Mouse (Mus musculus) kidney, embryonic 16.5 days (tissue): ENCODE measurements around the gene Nip7. TPM values are rescaled to one million over a fixed set of nuclear protein-coding genes. Genes with fewer than 3 reads are reported as not detected.

ENCODE experiments used
- ATAC-seq: fragments of 200-750 bp; cut with Nextera tagmentation; 2 replicates; pipeline ENCODE4 v1.8.0; 2017; ENCODE audit warnings: moderate TSS enrichment; ENCODE audit not compliant: low FRiP score, low TSS enrichment
- H3K27ac ChIP-seq: fragments of 300-500 bp; sonication (generic); 2 replicates; pipeline ENCODE4 v1.5.1; 2014; ENCODE audit warnings: low read length
- H3K27me3 ChIP-seq: fragments of 300-500 bp; sonication (generic); 2 replicates; pipeline ENCODE4 v1.6.1; 2014; ENCODE audit warnings: low read length, control low read depth, mixed read lengths; ENCODE audit not compliant: insufficient read depth
- H3K36me3 ChIP-seq: fragments of 300-500 bp; sonication (generic); 2 replicates; pipeline ENCODE4 v1.6.1; 2014; ENCODE audit warnings: low read length, control low read depth, mixed read lengths; ENCODE audit not compliant: insufficient read depth
- H3K4me1 ChIP-seq: fragments of 300-500 bp; sonication (generic); 2 replicates; pipeline ENCODE4 v1.6.1; 2014; ENCODE audit warnings: low read length, control low read depth, mixed read lengths; ENCODE audit not compliant: insufficient read depth
- H3K4me2 ChIP-seq: fragments of 300-500 bp; sonication (generic); replicated peaks from 2 replicates; pipeline ENCODE4 v1.6.1; 2014; ENCODE audit warnings: low read depth, low read length
- H3K4me3 ChIP-seq: fragments of 300-500 bp; sonication (generic); 2 replicates; pipeline ENCODE4 v1.5.1; 2014; ENCODE audit warnings: mild to moderate bottlenecking, low read length
- H3K9ac ChIP-seq: fragments of 300-500 bp; sonication (generic); replicated peaks from 2 replicates; pipeline ENCODE4 v1.6.1; 2014; ENCODE audit warnings: low read length
- H3K9me3 ChIP-seq: fragments of 300-500 bp; sonication (generic); 2 replicates; pipeline ENCODE4 v1.6.1; 2016; ENCODE audit warnings: low read length, control low read depth
- WGBS: fragments of 180-500 bp; shearing (Covaris S2); extraction: QIAGEN DNeasy Blood & Tissue Kit; methylation state at CpG from one replicate; pipeline ENCODE4 v1.1.7; 2014; 5-methylcytosine and 5-hydroxymethylcytosine counted together
- polyA plus RNA-seq: library from polyadenylated mRNA; unstranded; fragments of >200 nt; fragmentation: Nextera tagmentation; extraction: Ambion mirVana; gene quantifications from 2 replicates; pipeline ENCODE4 v1.2.1, GENCODE M21; 2015

Nip7 gene
- 82.5 and 87.3 TPM in 2 replicates for polyA plus RNA-seq

DNA sequence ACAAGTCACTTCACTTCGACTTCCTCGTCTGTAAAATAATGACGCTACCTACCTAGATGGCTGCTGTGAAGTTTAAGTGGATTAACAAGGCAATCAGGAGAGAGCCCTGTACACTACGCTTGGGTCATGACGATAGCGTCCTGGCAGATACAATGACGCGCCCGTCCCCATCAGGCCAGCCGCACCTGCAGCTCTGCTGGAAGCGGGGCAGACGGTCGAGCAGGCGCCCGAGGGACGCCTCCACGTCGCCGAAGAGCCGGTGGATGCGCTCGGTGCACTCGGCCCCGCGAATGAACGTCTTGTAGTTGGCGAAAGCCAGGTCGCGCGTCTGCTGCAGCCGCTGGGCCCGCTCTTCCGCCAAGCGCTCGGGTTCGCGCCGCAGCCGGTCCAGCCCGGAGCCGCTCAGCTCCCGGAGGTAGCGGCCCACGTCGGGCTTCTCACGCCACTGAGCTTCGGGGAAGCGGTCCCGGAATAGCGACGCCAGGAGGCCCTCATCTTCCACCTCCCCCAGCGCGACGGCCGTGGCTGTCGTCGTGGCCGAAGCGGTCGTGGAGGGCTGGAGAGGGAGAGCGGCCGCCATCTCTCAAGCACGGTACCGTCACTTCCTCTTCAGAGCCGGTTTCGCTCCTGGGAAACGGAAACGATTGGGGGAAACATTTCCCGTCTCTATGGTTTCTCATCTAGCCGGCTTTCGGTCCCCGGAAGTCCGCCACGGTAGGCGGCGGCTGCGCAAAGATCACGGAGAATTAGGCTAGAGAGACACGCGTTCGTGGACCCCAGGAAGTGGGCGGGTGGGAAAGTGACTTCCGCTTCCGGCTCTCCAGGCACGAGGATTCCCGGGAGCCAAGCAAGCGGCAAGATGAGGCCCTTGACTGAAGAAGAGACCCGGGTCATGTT lies at the start of gene Nip7, which contains the start of gene Cog8:
Gene Nip7, plus strand, starts transcription at position 802 of the 897 bp plus-strand sequence.
Gene Cog8, minus strand, starts transcription at position 614 of the 897 bp plus-strand sequence.
- Histone ChIP-seq H3K9ac (peak within 1 kb of the TSS; percentile 93), H3K9me3 (peaks cover 3% of the 10 kb centered on the region; the same call in 1 of the 2 replicates), H3K4me1 (peaks cover 23% of the 10 kb centered on the region), H3K36me3 (peaks cover 54% of the 10 kb centered on the region), H3K4me3 (peak within 1 kb of the TSS; percentile 99), H3K4me2 (peak within 1 kb of the TSS; percentile 90), H3K27me3 (no peaks in the 10 kb centered on the region), H3K27ac (peak within 1 kb of the TSS; percentile 80)
- ATAC-seq, result peak; percentile 93
- under 1% methylated on average over 88 of the region's 88 CpGs for WGBS

GRCm38 (mm10) chr8:107007795-107008194 lies 48.9 kb upstream of the Nip7 start:
- Histone ChIP-seq H3K4me1 (no peaks in the 10 kb centered on the region), H3K36me3 (peaks cover 9% of the 10 kb centered on the region), H3K4me2 (no peak overlapping the region), H3K9me3 (no peaks in the 10 kb centered on the region), H3K4me3 (no peak overlapping the region), H3K27me3 (no peaks in the 10 kb centered on the region), H3K27ac (no peak overlapping the region), H3K9ac (no peak overlapping the region)
- ATAC-seq, result no peak
- 83% methylated on average over 3 of the region's 3 CpGs for WGBS

DNA sequence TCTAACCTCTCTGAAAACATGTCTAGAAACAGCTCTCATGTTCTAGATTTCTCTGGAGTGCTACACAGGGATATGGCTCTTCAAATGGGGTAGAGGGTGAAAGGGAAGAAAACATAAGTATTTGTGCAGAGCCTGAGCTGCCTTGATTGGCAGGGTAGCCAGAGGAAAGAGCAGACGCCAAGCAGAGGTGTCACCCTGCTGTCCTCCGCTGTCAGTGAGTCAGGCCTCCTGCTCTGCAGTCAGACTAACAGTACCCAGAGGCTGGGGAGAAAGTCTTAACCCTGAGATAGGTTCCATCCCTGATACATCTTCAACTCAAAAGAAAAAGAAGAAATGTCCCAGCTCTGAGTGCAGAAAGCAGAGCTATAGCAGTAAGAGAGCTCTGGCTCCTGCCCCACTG lies 44.0 kb upstream of the Nip7 start:
- WGBS, result 71% methylated on average over 2 of the region's 2 CpGs
- no peak overlapping the region for H3K4me3 ChIP-seq
- ATAC-seq, result no peak
- no peaks in the 10 kb centered on the region for H3K4me1 ChIP-seq
- H3K4me2 ChIP-seq, result no peak overlapping the region
- H3K27ac ChIP-seq, result no peak overlapping the region
- H3K9me3 ChIP-seq, result no peaks in the 10 kb centered on the region
- no peak overlapping the region for H3K9ac ChIP-seq
- peaks cover 9% of the 10 kb centered on the region for H3K36me3 ChIP-seq
- no peaks in the 10 kb centered on the region for H3K27me3 ChIP-seq

DNA sequence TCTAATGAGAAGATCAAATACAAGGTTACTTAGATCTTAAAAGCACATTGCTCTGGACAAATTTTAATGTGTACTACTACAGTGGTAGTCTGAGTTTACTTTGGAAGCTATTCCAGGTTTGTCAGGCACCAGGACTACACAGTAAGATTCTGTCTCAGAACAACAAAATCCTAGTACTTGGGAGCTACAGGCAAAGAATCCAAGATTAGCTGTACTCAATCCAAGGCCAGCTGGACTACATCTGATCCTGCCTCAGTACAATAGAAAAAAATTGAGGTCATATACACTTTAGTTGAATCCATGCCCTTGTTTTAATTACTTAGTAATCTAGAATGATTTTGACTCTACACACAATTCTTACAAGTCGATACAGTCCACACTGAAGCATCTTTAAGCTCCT lies 41.8 kb upstream of the Nip7 start:
- Histone ChIP-seq H3K4me3 (no peak overlapping the region), H3K27me3 (no peaks in the 10 kb centered on the region), H3K4me1 (no peaks in the 10 kb centered on the region), H3K4me2 (no peak overlapping the region), H3K9ac (no peak overlapping the region), H3K9me3 (no peaks in the 10 kb centered on the region), H3K36me3 (peaks cover 5% of the 10 kb centered on the region; the same call in 1 of the 2 replicates), H3K27ac (no peak overlapping the region)
- ATAC-seq, result no peak
- WGBS, result 85% methylated on average over 1 of the region's 1 CpGs

DNA sequence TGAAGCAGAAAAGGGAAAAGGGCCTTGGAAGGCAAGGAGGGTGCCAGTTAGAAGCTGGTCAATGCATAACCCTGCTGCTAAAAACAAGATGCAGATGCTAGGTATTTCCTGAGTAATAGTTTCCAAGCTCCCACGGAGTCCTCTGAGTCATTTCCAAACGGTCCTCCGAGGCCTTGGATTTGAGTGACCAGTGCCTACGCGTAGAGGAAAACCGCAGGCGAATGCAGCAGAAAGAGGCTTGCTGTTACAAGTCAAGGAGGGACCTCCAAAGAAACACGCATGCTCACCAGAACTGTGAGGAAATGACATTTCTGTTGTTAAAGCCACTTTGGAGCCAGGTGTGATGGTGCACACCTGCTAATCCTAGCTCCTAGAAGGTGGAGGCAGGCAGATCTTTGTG lies 33.2 kb upstream of the Nip7 start:
- H3K4me2 ChIP-seq, result no peak overlapping the region
- H3K27me3 ChIP-seq, result no peaks in the 10 kb centered on the region
- no peak overlapping the region for H3K27ac ChIP-seq
- H3K9ac ChIP-seq, result no peak overlapping the region
- no peak overlapping the region for H3K4me3 ChIP-seq
- no peaks in the 10 kb centered on the region for H3K4me1 ChIP-seq
- no peaks in the 10 kb centered on the region for H3K36me3 ChIP-seq
- H3K9me3 ChIP-seq, result no peaks in the 10 kb centered on the region
- ATAC-seq, result no peak
- WGBS, result 88% methylated on average over 8 of the region's 8 CpGs

DNA sequence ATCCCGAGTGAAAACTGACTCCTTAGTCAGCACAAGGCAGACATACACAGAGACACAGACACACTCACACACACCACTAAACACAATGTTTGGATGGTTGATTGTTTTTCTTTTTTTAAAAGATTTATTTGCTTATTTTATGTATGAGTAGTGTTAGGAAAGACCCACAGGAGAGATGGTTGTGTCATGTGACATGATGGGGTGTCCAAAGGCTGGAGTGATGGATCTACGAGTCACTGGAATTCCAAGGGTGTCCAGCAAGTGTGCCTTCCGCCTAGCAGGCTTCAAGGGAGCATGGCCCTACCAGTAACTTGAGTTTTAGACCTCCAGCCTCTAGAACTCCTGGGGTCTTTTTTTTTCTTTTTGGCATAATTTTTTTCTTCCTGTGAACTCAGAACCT lies 27.4 kb upstream of the Nip7 start:
- peaks cover 12% of the 10 kb centered on the region for H3K4me1 ChIP-seq
- ATAC-seq, result no peak

DNA sequence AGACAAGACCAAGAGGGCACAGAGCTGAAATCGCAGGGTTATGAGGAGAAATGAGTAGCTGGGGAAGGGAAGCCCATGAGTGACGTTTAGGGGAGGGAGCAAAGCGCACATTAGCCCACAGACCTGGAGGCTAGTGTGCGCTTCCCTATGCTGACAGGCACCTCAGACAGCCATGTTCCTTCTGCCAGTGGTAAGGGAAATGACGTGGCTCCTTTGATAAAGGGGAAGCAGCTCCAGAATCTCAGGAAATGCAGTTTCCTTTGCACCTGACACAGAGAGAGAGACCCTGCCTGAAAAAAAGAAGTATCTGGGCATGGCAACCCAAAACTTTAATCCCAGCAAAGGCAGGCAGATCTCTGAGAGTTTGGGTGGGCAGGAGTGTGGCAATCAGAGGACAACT lies 26.6 kb upstream of the Nip7 start:
- 67% methylated on average over 5 of the region's 5 CpGs for WGBS
- Histone ChIP-seq H3K9me3 (no peaks in the 10 kb centered on the region), H3K4me2 (no peak overlapping the region), H3K27ac (no peak overlapping the region), H3K4me3 (no peak overlapping the region), H3K27me3 (no peaks in the 10 kb centered on the region), H3K9ac (no peak overlapping the region), H3K4me1 (peaks cover 12% of the 10 kb centered on the region), H3K36me3 (no peaks in the 10 kb centered on the region)
- no peak for ATAC-seq

More for the DNA sequence above, 27.4 kb upstream of the Nip7 start:
- H3K36me3 ChIP-seq, result no peaks in the 10 kb centered on the region
- H3K4me3 ChIP-seq, result no peak overlapping the region
- H3K4me2 ChIP-seq, result no peak overlapping the region
- H3K27ac ChIP-seq, result no peak overlapping the region
- 73% methylated on average over 3 of the region's 3 CpGs for WGBS
- H3K9ac ChIP-seq, result no peak overlapping the region
- no peaks in the 10 kb centered on the region for H3K9me3 ChIP-seq
- no peaks in the 10 kb centered on the region for H3K27me3 ChIP-seq

DNA sequence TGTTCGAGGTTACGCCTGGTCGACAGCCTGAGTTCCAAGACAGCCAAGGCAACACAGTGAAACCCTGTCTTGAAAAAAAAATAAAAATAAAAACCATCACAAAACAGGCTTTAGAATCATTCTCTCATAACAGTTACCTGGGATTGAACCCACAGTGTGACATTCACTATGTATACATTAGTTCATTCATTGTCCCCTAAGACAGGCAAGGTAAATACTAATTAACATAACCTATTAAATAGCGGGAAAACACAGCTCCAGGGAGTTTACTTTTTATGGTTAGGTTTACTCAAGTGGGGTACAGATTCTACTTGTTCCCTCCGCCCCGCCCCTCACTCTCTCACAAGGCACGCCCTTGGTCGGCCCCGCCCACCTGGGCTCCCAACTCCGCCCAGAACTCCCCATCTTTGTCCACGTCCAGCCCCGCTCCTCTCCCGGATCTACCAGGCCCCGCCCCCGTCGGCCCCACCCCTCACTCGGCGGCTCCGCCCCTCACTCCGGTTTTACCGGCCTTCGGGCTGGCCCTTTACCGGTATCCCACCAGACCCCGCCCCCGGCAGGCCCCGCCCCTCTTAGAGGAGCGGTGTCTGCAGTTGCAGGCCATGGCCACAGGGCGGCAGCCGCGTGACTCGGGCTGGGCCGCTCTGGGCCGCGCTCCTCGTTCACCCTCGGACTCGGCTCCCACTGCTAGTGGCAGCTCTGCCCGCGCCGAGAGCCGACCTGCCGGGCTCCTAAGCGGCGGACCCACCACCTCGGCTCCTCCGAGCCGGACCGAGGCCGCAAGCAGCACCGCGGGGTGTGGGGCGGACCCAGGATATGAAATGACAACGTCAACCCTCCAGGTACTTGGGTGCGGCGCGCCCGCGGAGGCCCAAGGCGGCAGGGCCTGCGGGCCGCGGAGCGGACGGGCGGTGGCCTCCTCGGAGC lies 25.8 kb upstream of the Nip7 start, which contains the start of gene Vps4a:
Gene Vps4a, plus strand, starts transcription at position 573 of the 927 bp plus-strand sequence.
- no peaks in the 10 kb centered on the region for H3K9me3 ChIP-seq
- peak within 1 kb of the TSS; percentile 65 for H3K4me2 ChIP-seq
- H3K27ac ChIP-seq, result peak within 1 kb of the TSS; percentile 48
- peak within 1 kb of the TSS; percentile 94 for H3K9ac ChIP-seq
- no peaks in the 10 kb centered on the region for H3K27me3 ChIP-seq
- peak within 1 kb of the TSS; percentile 92 for H3K4me3 ChIP-seq
- peaks cover 12% of the 10 kb centered on the region for H3K4me1 ChIP-seq
- peak; percentile 95 for ATAC-seq
- WGBS, result 3% methylated on average over 66 of the region's 66 CpGs
- no peaks in the 10 kb centered on the region for H3K36me3 ChIP-seq

GRCm38 (mm10) chr8:107031577-107032090 lies 25.0 kb upstream of the Nip7 start:
- Histone ChIP-seq H3K4me3 (peak overlapping the region; percentile 92), H3K9ac (peak overlapping the region; percentile 94), H3K27ac (peak overlapping the region; percentile 48), H3K4me2 (peak overlapping the region; percentile 65), H3K9me3 (no peaks in the 10 kb centered on the region), H3K4me1 (peaks cover 12% of the 10 kb centered on the region), H3K36me3 (peaks cover 2% of the 10 kb centered on the region; the same call in 1 of the 2 replicates), H3K27me3 (no peaks in the 10 kb centered on the region)
- WGBS, result 1% methylated on average over 40 of the region's 40 CpGs
- ATAC-seq, result peak; percentile 56
